Mouse (Mus musculus): ENCODE data around the gene Kdm5b.

The Kdm5b gene

DNA sequence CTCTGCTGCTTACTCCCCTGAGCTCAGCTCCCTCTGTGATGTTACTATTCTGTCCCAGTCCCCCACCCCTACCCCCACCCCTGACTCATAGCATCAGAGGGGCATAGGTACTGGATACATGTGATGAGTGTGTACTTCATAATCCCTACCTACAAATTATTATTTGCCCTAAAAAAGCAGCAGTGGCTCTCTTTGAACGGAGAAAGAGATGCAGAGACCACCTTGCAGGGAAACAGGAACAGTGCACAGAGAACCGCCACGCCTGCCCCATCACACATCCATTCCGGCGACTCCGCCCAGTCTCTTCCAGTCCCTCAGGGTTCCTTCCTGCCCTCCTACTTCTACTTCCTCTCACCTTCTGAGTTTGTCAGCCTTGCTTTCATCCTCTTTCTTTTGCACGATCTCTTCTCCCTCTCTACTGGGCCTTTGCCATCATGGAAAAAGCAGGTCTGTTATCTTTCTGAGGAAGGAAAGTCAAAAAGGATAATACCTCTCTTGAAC, 10.3 kb upstream of the Kdm5b start, which contains the start of gene Mgat4e:
Gene Mgat4e, minus strand, starts transcription at position 51 of the 501 bp plus-strand sequence.
- DNase-seq (ENCODE audit: low read depth, low spot score): no peak

DNA sequence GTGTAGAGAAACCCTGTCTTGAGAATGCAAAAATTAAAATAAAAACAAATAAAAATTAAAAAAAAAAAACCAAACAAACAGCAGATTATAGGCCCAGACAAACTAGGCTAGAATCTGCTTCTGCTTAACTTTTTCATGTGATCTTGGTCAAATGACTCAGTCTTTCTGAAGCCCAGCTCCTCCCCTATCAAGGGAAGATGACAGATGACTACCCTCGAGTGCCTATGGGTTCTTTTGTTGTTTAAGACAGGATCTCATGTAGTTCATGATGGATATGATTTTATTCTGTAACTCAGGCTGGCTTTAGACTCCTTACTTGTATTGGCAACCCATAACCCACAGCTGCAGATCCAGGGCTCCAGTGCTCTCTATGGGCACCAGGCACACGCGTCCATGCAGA, 8.1 kb upstream of the Kdm5b start:
- no peak for DNase-seq (ENCODE audit: low read depth, low spot score)

DNA sequence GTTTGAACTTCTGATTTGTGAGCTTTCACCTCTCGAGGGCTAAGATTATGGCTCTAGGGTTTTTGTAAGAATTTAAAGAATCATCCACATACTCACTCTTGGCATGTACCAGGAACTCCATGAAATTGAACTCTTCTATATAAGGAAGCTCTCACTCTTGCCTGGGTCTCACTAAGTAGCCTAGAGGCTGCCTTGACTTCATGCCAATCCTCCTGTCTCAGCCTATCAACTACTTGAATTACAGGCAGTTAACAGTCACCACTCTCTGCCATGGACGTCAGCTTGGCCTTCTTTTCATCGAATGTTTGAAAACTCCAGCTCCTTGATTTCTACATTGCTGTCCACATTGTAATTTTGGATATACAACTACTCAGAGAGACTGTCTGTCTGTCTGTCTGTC, 7.6 kb upstream of the Kdm5b start:
- no peak for DNase-seq (ENCODE audit: low read depth, low spot score)

DNA sequence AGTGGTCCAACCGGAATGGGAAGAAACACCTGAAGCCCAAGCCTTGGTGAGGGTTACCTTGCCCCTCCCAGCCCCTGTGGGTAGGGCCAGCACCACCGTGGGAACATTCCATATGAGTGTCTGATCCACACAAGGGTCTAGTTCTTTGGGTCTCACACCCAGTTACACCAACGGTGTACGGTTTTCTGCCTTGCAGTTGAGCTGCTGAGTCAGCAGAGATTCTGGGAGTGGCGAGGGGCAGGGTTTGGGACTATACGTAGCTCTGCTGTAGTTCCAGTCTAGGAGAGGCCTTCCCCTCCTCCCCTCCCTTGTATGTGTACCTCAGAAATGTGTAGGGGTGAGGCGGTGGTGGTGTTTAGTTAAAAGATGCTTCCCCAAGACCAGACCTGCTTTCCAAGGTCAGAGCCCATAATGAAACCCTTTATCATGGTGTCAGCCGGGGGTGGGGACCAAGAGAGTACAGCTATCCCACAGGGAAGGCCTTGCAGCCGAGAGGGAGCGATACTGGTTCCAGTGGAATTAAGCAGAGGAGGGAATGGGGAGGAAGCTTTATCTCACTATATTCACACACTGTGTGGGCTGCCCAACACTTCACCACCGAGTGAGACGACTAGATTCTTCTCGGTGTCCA, 4.6 kb upstream of the Kdm5b start:
- DNase-seq (ENCODE audit: low read depth, low spot score): no peak

DNA sequence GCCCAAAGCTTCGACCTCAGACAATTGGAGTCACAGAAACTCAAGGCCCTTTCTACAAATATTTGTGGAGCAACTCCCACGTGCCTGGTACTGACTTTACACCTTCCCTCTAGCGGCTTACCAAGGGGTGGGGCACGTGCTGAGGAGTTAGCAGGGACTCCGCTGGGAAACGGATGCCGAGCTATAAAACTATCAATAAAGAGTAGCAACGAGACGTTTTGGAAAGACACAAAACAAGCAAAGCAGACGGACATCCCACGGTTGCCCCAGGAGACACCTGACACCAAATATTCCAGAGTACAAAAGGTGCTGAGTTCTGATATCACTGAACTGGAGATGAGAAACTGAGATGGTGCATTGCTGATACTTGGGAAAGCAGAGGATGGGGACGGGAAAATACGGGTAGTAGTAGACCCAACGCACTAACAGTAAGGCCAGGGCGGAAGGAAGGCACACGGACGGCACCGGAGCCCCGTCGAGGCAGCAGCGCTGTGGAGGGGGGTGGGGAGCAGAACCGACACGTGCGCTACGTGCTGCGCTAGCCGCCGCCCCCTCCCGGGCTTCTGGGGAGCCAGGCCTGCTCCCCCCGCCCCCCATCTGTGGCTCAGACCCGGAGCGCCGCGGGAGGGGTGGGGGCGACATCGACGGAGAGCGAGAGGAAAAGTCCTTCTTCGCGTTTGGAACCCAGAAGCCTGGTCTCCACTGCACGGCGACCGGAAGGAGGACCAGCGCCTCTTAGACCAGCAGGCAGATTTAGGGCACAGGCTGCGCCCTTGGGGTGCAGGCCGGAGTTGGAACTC, 3.9 kb upstream of the Kdm5b start:
- DNase-seq (ENCODE audit: low read depth, low spot score): no peak

DNA sequence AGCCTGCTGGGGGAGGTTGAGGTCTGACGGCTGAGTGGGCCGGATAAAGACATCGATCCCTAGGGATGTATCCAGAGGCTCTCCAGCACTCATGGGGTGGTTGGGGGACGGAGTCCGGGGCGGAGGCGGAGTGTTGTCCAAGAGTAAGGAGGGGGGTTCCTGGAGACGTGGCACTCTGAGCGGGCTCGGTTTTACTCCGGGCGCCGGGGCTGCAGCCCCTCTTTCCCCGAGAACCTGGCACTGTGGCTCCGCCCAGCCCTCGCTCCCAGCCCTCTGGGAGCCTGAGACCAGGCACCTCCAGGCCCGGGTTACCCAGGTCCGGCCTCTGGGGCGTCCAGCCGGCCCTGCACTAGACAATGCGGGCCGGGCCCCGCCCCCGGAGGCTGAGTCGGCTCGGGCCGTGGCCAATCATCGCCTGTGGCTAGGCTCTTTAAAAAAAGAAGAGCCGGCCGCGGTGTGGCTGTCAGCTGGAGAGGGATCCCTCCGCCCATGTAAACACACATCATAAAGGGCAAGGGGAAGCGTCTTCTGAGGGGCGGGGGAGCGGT, 3.2 kb upstream of the Kdm5b start:
- peak; percentile 96 for DNase-seq (ENCODE audit: low read depth, low spot score)

DNA sequence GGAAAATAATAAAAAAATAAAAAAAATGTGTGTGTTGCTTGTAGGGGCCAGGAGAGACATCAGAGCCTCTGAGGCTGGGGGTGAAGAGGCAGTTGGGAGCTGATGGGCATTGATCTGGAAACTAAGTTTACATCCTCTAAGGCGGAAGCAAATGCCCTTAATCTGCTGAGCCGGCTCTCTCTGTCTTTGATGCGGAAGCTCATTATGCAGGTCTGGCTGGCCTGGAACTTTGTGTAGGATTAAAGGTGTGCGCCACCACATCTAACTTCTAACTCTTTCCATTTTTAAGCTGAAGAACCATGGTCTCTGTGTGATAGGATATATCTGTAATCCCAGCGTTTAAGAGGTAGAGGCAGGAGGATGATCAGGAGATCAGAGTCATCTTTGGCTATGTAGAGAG, 1.5 kb upstream of the Kdm5b start:
- DNase-seq (ENCODE audit: low read depth, low spot score): no peak

DNA sequence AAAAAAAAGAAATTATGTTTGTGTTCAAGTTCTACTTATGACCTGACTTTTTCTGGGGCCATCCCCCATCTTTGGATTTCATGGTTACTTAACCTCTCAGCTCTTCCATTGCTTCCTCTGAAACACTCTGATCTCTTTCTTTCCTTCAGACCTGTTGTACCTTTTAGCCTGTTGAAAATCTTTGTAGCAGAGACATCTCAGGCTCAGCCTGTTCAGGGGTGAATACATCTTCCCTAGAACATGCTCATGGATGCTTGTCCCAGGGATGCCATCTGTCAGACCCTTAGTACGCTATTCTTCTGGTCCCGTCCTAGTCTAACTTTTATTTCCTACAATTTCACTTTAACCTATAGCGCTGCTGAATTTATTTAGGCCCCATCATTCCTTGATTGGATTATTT, 745 bp upstream of the Kdm5b start:
- DNase-seq (ENCODE audit: low read depth, low spot score): no peak

DNA sequence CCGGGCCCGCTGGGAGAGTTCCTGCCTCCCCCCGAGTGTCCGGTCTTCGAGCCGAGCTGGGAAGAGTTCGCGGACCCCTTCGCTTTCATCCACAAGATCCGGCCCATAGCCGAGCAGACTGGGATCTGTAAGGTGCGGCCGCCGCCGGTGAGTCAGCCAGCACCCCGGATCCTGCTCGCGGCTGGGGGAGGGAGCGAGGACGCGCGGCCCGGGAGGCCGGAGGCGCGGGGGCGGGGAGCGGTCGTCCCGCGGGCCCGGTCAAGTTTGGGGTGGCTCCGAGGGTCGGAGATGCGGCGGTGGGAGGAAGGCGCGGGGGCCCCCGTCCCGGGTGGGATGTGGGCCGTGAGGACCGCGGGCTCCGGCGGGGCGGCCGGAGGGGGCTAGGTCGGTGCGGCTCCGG, 425 bp downstream of the Kdm5b start:
- DNase-seq (ENCODE audit: low read depth, low spot score): no peak

DNA sequence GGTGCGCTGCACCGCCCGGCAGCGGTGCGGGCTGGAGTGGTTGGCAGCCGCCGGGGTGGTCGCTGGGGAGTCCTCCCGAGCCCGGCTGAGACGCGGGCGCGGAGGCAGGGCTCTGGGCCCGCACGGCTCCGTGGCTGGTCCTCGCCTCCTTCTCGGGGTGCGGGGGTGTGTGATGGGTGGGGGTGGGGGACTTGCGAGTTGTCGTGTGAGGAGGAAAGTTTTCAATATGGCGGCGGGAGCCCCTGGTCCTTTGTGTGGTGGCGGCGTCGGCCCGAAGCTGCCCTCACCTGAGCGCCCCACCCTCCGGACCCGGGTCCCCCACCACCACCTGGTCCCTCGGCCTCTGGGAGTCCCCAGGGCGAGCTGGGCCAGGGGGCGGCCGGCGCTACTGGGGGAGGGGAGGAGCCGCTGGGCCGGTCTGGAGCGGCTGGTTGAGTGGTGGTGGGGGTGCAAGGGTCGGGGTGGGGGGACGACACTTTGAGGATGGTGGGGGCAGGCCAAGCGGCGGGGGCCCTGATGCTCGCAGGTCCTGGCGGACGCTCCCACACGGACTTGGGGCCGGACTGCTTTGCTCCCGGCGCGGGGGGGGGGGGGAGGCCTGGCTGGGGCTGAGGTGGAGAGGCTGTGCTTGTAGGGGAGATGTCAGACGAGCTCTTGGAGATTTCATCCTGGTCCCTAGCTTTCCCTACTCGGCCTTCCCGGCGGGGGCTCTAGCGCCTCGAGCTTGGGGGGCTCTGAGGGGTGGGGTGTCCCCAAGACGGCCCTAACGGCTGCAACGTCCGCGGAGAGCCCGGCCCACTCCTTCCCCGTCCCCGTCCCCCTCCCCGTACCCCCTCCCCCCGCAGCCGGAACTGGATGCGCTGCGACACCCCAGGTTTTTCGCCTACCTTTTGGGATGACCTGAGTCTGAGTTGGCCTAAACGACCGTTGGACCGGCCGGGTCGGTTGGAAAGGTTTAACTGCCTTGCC, 1.1 kb downstream of the Kdm5b start:
- DNase-seq (ENCODE audit: low read depth, low spot score): no peak

DNA sequence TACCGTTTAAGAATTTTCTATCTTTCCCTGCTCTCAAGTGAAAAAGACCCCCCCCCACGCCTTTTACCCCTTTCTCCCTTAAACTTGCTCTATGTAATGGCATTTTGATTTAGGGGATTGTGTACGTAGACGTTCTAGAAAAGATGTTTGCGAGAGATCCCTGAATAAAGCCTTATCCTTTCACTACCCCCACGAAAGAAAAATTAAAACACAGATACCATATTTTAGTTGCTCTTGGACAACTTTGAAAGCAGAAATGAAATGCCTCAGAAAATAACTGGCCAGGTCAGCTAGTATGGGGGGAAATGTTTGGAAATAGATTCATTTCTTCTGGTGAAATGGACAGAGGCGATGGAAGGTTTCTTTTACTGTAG, 1.8 kb downstream of the Kdm5b start:
- DNase-seq (ENCODE audit: low read depth, low spot score): no peak

DNA sequence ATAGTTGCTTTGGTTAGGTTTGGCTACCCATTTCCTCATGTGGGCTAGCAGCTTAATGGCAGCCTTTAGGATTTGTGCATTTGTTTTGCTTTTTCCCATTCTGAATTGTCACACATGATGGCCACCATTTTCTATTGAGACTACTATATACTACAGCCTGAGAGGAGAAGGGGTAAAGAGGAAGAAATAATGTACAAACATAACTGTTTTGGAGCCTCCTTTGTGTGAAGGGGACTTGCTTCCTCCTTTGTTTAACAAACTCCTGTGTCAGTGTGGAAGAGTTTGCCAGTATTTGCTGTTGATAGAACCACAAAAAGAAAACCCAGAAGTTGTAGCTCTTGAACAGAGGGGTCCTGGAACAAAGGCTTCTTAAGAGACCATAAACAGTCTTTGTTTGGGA, 2.5 kb downstream of the Kdm5b start:
- no peak for DNase-seq (ENCODE audit: low read depth, low spot score)

DNA sequence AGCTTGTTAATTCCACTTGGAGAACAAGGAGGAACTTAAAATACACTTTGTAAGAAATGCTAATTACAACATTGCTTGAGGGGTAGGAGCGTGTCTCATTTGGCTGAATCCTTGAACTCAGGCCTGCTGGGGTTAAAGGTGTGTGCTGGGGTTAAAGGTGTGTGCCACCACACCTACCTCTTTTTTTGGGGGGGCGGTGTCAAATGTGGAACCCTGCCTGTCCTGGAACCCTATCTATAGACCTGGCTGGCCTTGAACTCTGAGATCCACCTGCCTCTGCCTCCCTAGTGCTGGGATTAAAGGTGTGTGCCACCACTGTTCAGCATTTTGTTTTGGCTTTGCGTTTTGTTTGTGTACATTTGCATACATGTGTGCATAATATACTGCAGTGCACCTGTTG, 3.8 kb downstream of the Kdm5b start:
- no peak for DNase-seq (ENCODE audit: low read depth, low spot score)

DNA sequence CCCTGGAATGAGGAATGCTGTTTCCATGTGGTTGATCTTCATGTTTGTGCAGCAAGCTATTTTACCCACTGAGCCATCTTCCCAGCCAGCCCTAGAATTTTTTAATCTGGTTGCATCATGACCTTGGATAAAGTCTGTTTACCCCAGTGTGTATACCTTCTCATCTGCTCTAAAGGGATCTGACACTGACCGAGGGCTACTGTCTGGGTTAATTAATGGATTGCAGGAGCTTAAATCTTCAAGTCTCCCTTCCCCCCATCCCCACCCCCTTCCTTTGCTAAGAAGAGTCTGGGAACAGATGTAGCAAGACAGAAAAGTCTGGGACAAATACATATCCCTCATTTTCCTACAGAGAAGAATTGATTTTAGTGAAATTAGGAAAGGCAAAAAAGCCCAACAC, 7.5 kb downstream of the Kdm5b start:
- no peak for DNase-seq (ENCODE audit: low read depth, low spot score)

DNA sequence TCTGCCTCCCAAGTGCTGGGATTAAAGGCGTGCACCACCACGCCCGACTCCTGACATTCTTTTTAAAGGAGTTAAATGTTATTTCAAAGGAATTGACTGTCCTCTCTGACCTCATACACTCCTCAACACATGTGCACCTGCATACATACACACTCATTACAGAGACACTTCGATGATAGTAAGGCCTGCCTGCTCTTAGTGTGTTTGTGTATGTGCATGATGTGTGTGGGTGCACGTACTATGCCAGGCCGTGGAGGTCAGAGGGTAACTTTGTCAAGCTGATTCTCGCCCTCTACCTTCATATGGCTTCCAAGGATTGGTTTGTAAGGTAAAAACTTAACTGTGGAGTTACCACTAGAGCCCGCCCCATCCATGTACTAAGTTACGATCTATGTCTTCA, 10.2 kb downstream of the Kdm5b start:
- DNase-seq (ENCODE audit: low read depth, low spot score): no peak

DNA sequence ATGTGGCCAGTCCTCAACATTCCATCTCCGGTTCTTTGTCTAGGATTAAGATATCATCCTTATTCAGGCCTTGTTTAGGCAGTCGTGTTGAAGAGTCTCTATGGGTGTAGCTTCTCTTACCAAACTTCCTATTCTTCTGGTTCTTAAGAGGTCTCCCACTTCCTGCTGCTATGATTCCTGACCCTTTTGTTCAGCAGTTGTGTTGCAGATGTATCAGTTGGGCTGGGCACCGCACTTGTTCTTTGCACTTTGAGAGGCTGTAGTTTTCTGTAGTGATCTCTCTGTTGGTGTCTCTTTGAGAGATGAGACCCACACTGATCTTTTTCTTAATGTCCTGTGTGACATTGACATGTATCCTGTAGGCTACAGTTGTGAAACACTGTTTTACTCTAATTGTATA, 10.7 kb downstream of the Kdm5b start:
- no peak for DNase-seq (ENCODE audit: low read depth, low spot score)

DNA sequence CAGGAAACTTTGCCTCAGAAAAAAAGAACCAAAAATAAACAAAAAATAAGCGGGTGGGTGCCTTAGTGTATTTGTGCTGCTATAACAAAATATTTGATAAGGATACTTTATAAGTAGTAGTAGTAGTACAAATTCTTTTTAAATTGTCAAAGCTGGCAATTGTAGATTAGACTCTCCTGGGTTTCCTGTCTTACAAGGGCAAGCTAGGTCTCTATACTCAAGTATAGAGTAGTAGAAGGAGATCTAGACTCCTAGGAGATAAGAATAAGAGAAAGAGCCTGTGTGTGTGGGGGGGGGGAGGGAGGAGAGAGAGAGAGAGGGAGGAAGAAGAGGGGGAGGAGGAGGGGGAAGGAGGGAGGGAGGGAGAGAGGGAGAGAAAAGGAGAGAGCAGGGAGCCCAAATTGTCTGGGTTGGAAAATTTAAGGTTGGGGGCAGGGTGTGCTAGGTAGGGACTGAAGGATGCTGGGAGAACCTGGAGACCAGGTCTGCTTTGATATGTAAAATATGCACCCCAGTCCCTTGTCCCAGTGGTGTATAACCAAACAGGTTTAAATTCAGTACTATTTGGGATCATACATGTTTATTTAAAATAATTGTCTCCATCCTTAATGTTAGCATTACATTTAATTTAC, 13.4 kb downstream of the Kdm5b start:
- DNase-seq (ENCODE audit: low read depth, low spot score): no peak

DNA sequence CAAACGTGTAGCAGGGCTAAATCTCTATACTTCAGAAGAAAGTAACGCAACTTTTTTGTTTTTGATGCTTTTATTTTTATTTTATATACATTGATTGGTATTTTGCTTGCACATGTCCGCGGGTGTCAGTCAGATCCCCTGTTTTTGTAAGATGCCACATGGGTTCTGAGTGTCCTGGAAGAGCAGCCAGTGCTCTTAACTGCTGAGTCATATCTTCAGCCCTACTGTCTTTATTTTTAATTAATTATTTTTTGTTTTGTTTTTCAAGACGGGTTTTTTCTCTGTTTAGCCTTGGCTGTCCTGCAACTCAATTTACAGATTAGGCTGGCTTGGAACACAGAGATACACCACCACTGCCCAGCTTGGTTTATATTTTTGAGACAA, 14.0 kb downstream of the Kdm5b start:
- no peak for DNase-seq (ENCODE audit: low read depth, low spot score)

DNA sequence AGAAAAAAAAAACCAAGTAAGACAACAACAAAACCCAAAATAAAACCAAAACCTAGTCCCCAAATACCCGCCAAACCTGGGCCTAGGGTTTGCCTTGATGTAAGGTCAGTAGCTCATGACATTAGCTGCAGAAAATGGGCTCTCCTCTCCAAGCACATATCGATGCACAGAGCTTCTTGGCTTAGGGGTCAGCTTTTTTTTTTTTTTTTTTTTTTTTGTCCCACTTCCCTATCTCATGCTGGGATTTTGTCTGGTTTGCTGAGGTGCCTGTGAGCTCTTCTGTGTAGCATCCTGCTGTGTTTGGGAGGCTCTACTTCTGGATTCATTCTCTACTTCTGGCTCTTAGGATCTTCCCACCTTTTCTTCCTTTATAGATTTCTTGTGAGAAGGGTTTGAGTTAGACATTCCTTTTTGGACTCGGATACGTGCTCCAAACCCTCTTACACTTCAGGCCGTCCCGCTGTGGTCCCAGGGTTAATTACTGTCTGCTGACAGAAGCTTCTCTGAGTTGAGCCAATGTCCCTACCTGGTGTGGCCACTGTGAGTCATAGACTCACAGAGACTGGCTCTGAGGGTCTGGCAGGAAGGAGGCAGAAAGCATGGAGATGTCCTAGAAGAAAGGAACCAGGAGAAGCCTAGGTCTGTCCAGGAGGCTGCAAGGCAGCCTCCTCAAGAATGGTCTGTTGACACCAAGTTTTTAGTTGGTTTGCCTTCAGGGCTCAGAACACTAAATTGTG, 17.6 kb downstream of the Kdm5b start:
- DNase-seq (ENCODE audit: low read depth, low spot score): no peak

DNA sequence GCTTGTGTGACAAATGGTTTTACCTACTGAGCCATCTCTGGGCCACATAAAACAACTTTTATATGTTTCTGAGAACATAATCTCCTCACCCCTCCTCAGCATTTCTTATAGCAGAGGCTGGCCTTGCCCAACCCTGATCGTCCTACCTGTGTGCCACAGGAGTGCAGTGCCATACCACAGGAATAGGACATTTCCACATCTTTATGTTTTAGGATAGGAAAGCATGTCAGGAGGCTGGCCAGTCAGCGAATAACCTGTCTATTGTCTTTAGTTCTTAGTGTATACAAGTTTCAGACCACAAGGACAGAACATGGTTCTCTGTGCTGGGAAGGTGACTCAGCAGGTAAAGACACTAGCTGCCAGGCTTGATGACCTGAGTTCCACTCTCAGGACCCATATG, 20.8 kb downstream of the Kdm5b start:
- DNase-seq (ENCODE audit: low read depth, low spot score): no peak

DNA sequence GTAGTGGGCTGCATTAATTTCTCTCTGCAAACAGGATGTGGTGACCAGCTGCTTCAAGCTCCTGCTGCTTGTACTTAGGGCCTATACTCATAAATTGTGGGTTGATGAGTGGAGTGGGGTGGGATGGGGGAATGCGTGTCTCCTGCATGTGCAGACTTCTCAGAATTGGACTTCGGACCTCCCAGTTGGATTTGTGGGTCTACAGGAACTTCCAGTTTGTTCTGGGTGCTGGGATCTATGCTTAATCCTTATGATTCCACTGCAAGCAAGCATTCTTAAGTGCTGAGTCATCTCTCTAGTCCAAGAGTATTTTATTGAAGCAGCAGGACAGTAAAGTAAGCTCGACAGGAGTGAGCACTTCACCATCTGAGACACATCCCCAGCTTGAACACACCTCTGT, 23.6 kb downstream of the Kdm5b start:
- DNase-seq (ENCODE audit: low read depth, low spot score): no peak
